Mouse (Mus musculus): Measurements from ENCODE around the gene Rftn2. TPM values are rescaled to one million over a fixed set of nuclear protein-coding genes. Genes with fewer than 3 reads are reported as not detected.

Rftn2 gene
- polyA plus RNA-seq, 1 experiment from 2014 or later, result 9.2 TPM

- Histone ChIP-seq H3K36me3 (ENCODE audit: control insufficient read depth, insufficient read depth, low read length) (peaks cover 10% of the 10 kb centered on the region; the same call in 1 of the 2 replicates), H3K4me2 (ENCODE audit: low read length) (no peak overlapping the region), H3K9me3 (ENCODE audit: control insufficient read depth, low read length) (peaks cover 4% of the 10 kb centered on the region), H3K4me1 (ENCODE audit: control insufficient read depth in 2 of 2, insufficient read depth in 2 of 2, low read length in 2 of 2) (no peaks in the 10 kb centered on the region), H3K9ac (ENCODE audit: low read length) (no peak overlapping the region), H3K27ac (replicated peaks in 1 of 2; ENCODE audit: control insufficient read depth in 1 of 2, insufficient read depth in 1 of 2, low read depth in 2 of 2, low read length in 2 of 2) (no peak overlapping the region), H3K4me3 (ENCODE audit: control insufficient read depth in 1 of 2, insufficient read depth in 1 of 2, low read depth in 1 of 2, low read length in 2 of 2) (no peak overlapping the region), H3K27me3 (ENCODE audit: control insufficient read depth, insufficient read depth, low read length) (no peaks in the 10 kb centered on the region)
- ATAC-seq (ENCODE audit: insufficient number of reproducible peaks, insufficient read depth, low FRiP score, low read depth), result no peak
- 65% methylated on average over 4 of the region's 4 CpGs for WGBS
These were observed 59.0 kb downstream of the Rftn2 start for GRCm38 (mm10) chr1:55167560-55167959.

- no peaks in the 10 kb centered on the region for H3K4me1 ChIP-seq (ENCODE audit: control insufficient read depth in 2 of 2, insufficient read depth in 2 of 2, low read length in 2 of 2)
- H3K27ac ChIP-seq (replicated peaks in 1 of 2; ENCODE audit: control insufficient read depth in 1 of 2, insufficient read depth in 1 of 2, low read depth in 2 of 2, low read length in 2 of 2), result no peak overlapping the region
- WGBS, result 51% methylated on average over 5 of the region's 5 CpGs
- ATAC-seq (ENCODE audit: insufficient number of reproducible peaks, insufficient read depth, low FRiP score, low read depth), result no peak
- H3K36me3 ChIP-seq (ENCODE audit: control insufficient read depth, insufficient read depth, low read length), result peaks cover 9% of the 10 kb centered on the region; the same call in 1 of the 2 replicates
- no peaks in the 10 kb centered on the region for H3K27me3 ChIP-seq (ENCODE audit: control insufficient read depth, insufficient read depth, low read length)
- no peak overlapping the region for H3K4me2 ChIP-seq (ENCODE audit: low read length)
- H3K9ac ChIP-seq (ENCODE audit: low read length), result no peak overlapping the region
- H3K4me3 ChIP-seq (ENCODE audit: control insufficient read depth in 1 of 2, insufficient read depth in 1 of 2, low read depth in 1 of 2, low read length in 2 of 2), result no peak overlapping the region
- H3K9me3 ChIP-seq (ENCODE audit: control insufficient read depth, low read length), result no peaks in the 10 kb centered on the region
These were observed 62.6 kb downstream of the Rftn2 start for GRCm38 (mm10) chr1:55164005-55164404.

GRCm38 (mm10) chr1:55162781-55163180 is 63.8 kb downstream of the Rftn2 start:
- H3K36me3 ChIP-seq (ENCODE audit: control insufficient read depth, insufficient read depth, low read length), result peaks cover 14% of the 10 kb centered on the region
- no peaks in the 10 kb centered on the region for H3K4me1 ChIP-seq (ENCODE audit: control insufficient read depth in 2 of 2, insufficient read depth in 2 of 2, low read length in 2 of 2)
- no peak overlapping the region for H3K4me2 ChIP-seq (ENCODE audit: low read length)
- no peaks in the 10 kb centered on the region for H3K27me3 ChIP-seq (ENCODE audit: control insufficient read depth, insufficient read depth, low read length)
- 69% methylated on average over 5 of the region's 5 CpGs for WGBS
- H3K9me3 ChIP-seq (ENCODE audit: control insufficient read depth, low read length), result no peaks in the 10 kb centered on the region
- no peak overlapping the region for H3K4me3 ChIP-seq (ENCODE audit: control insufficient read depth in 1 of 2, insufficient read depth in 1 of 2, low read depth in 1 of 2, low read length in 2 of 2)
- no peak overlapping the region for H3K9ac ChIP-seq (ENCODE audit: low read length)
- no peak for ATAC-seq (ENCODE audit: insufficient number of reproducible peaks, insufficient read depth, low FRiP score, low read depth)
- no peak overlapping the region for H3K27ac ChIP-seq (replicated peaks in 1 of 2; ENCODE audit: control insufficient read depth in 1 of 2, insufficient read depth in 1 of 2, low read depth in 2 of 2, low read length in 2 of 2)

DNA sequence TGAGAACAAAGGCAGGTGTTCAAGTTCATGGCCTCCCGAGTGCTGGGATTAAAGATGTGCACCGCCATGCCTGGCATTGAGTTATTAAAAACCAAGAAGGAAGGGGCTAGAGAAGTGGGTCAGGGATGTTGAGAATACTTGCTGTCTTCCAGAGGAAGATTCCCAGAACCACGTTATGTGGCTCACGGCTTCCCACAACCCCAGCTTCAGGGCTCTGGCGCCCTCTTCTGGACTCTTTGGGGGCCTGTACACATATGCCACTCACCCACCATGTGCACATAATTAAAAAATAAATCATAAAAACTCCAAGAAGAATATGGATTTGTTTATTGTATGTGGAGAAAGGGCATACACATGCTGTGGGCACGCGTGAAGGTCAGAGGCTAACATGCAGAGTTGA is 64.7 kb downstream of the Rftn2 start:
- ATAC-seq (ENCODE audit: insufficient number of reproducible peaks, insufficient read depth, low FRiP score, low read depth), result no peak; the same call in 1 of the 2 replicates
- Histone ChIP-seq H3K27me3 (ENCODE audit: control insufficient read depth, insufficient read depth, low read length) (no peaks in the 10 kb centered on the region), H3K4me3 (ENCODE audit: control insufficient read depth in 1 of 2, insufficient read depth in 1 of 2, low read depth in 1 of 2, low read length in 2 of 2) (no peak overlapping the region), H3K36me3 (ENCODE audit: control insufficient read depth, insufficient read depth, low read length) (peaks cover 23% of the 10 kb centered on the region), H3K4me1 (ENCODE audit: control insufficient read depth in 2 of 2, insufficient read depth in 2 of 2, low read length in 2 of 2) (no peaks in the 10 kb centered on the region), H3K9ac (ENCODE audit: low read length) (no peak overlapping the region), H3K9me3 (ENCODE audit: control insufficient read depth, low read length) (no peaks in the 10 kb centered on the region), H3K4me2 (ENCODE audit: low read length) (no peak overlapping the region), H3K27ac (replicated peaks in 1 of 2; ENCODE audit: control insufficient read depth in 1 of 2, insufficient read depth in 1 of 2, low read depth in 2 of 2, low read length in 2 of 2) (0 out of 4 replicates have a peak overlapping the region, but pooled peaks of 1 of the 2 experiments have one; percentile 5)
- 75% methylated on average over 7 of the region's 7 CpGs for WGBS

GRCm38 (mm10) chr1:55160831-55161638 is 65.5 kb downstream of the Rftn2 start:
- no peaks in the 10 kb centered on the region for H3K4me1 ChIP-seq (ENCODE audit: control insufficient read depth in 2 of 2, insufficient read depth in 2 of 2, low read length in 2 of 2)
- 89% methylated on average over 17 of the region's 17 CpGs for WGBS
- ATAC-seq (ENCODE audit: insufficient number of reproducible peaks, insufficient read depth, low FRiP score, low read depth), result no peak

GRCm38 (mm10) chr1:55160218-55160617 is 66.4 kb downstream of the Rftn2 start:
- no peak overlapping the region for H3K4me3 ChIP-seq (ENCODE audit: control insufficient read depth in 1 of 2, insufficient read depth in 1 of 2, low read depth in 1 of 2, low read length in 2 of 2)
- H3K9ac ChIP-seq (ENCODE audit: low read length), result no peak overlapping the region
- 87% methylated on average over 3 of the region's 3 CpGs for WGBS
- H3K4me1 ChIP-seq (ENCODE audit: control insufficient read depth in 2 of 2, insufficient read depth in 2 of 2, low read length in 2 of 2), result no peaks in the 10 kb centered on the region
- no peaks in the 10 kb centered on the region for H3K27me3 ChIP-seq (ENCODE audit: control insufficient read depth, insufficient read depth, low read length)
- H3K9me3 ChIP-seq (ENCODE audit: control insufficient read depth, low read length), result no peaks in the 10 kb centered on the region
- no peak overlapping the region for H3K27ac ChIP-seq (replicated peaks in 1 of 2; ENCODE audit: control insufficient read depth in 1 of 2, insufficient read depth in 1 of 2, low read depth in 2 of 2, low read length in 2 of 2)
- H3K36me3 ChIP-seq (ENCODE audit: control insufficient read depth, insufficient read depth, low read length), result peaks cover 39% of the 10 kb centered on the region
- H3K4me2 ChIP-seq (ENCODE audit: low read length), result no peak overlapping the region
- ATAC-seq (ENCODE audit: insufficient number of reproducible peaks, insufficient read depth, low FRiP score, low read depth), result no peak

More at GRCm38 (mm10) chr1:55160831-55161638, 65.5 kb downstream of the Rftn2 start:
- H3K36me3 ChIP-seq (ENCODE audit: control insufficient read depth, insufficient read depth, low read length), result peaks cover 31% of the 10 kb centered on the region
- H3K4me2 ChIP-seq (ENCODE audit: low read length), result no peak overlapping the region
- H3K4me3 ChIP-seq (ENCODE audit: control insufficient read depth in 1 of 2, insufficient read depth in 1 of 2, low read depth in 1 of 2, low read length in 2 of 2), result no peak overlapping the region
- no peak overlapping the region for H3K9ac ChIP-seq (ENCODE audit: low read length)
- no peaks in the 10 kb centered on the region for H3K27me3 ChIP-seq (ENCODE audit: control insufficient read depth, insufficient read depth, low read length)
- peak overlapping the region in 1 of 2 experiments; percentile 5; a peak in 2 of 4 replicates for H3K27ac ChIP-seq (replicated peaks in 1 of 2; ENCODE audit: control insufficient read depth in 1 of 2, insufficient read depth in 1 of 2, low read depth in 2 of 2, low read length in 2 of 2)
- H3K9me3 ChIP-seq (ENCODE audit: control insufficient read depth, low read length), result no peaks in the 10 kb centered on the region

- 86% methylated on average over 8 of the region's 8 CpGs for WGBS
- Histone ChIP-seq H3K27ac (replicated peaks in 1 of 2; ENCODE audit: control insufficient read depth in 1 of 2, insufficient read depth in 1 of 2, low read depth in 2 of 2, low read length in 2 of 2) (no peak overlapping the region), H3K4me1 (ENCODE audit: control insufficient read depth in 2 of 2, insufficient read depth in 2 of 2, low read length in 2 of 2) (no peaks in the 10 kb centered on the region), H3K9me3 (ENCODE audit: control insufficient read depth, low read length) (no peaks in the 10 kb centered on the region), H3K9ac (ENCODE audit: low read length) (no peak overlapping the region), H3K4me3 (ENCODE audit: control insufficient read depth in 1 of 2, insufficient read depth in 1 of 2, low read depth in 1 of 2, low read length in 2 of 2) (no peak overlapping the region), H3K27me3 (ENCODE audit: control insufficient read depth, insufficient read depth, low read length) (no peaks in the 10 kb centered on the region), H3K36me3 (ENCODE audit: control insufficient read depth, insufficient read depth, low read length) (peaks cover 50% of the 10 kb centered on the region), H3K4me2 (ENCODE audit: low read length) (no peak overlapping the region)
- no peak for ATAC-seq (ENCODE audit: insufficient number of reproducible peaks, insufficient read depth, low FRiP score, low read depth)
These were observed 67.8 kb downstream of the Rftn2 start for GRCm38 (mm10) chr1:55158821-55159220.
